Mouse (Mus musculus) urinary bladder, postnatal 10 days (tissue): ENCODE measurements at regions not wholly inside any gene's neighbourhood (a gene's known extent, or its start where the extent isn't known, plus 50 kb on each side); places are given as distances from the start of the nearest gene placed in this dataset.

ENCODE experiments used
- DNase-seq: peaks from one replicate; pipeline ENCODE4 v3.0.0; 2022; ENCODE audit warnings: low spot score

GRCm38 (mm10) chr3:21819030-21819429 is 257.4 kb upstream of the Tbl1xr1 start:
- no peak for DNase-seq

- no peak for DNase-seq
Measured at GRCm38 (mm10) chr3:21820051-21820598, 256.3 kb upstream of the Tbl1xr1 start.

- DNase-seq = no peak
Measured at GRCm38 (mm10) chr3:21822675-21823074, 253.8 kb upstream of the Tbl1xr1 start.

- DNase-seq = no peak
Measured at GRCm38 (mm10) chr3:21823331-21823730, 253.1 kb upstream of the Tbl1xr1 start.

- DNase-seq = no peak
Measured at GRCm38 (mm10) chr3:21824101-21824880, 252.2 kb upstream of the Tbl1xr1 start.

- DNase-seq = no peak
Measured at GRCm38 (mm10) chr3:21824913-21825610, 251.4 kb upstream of the Tbl1xr1 start.

- no peak for DNase-seq
Measured at GRCm38 (mm10) chr3:21827656-21828055, 248.8 kb upstream of the Tbl1xr1 start.

GRCm38 (mm10) chr3:21833111-21833510 is 243.3 kb upstream of the Tbl1xr1 start:
- DNase-seq = no peak

- DNase-seq = no peak
Measured at GRCm38 (mm10) chr3:21835526-21835925, 240.9 kb upstream of the Tbl1xr1 start.

- DNase-seq = no peak
Measured at GRCm38 (mm10) chr3:21837297-21837946, 239.0 kb upstream of the Tbl1xr1 start.

GRCm38 (mm10) chr3:21840751-21841488 is 235.5 kb upstream of the Tbl1xr1 start:
- no peak for DNase-seq

- no peak for DNase-seq
Measured at GRCm38 (mm10) chr3:21841506-21841905, 234.9 kb upstream of the Tbl1xr1 start.

- DNase-seq = no peak
Measured at GRCm38 (mm10) chr3:21842545-21843291, 233.7 kb upstream of the Tbl1xr1 start.

GRCm38 (mm10) chr3:21843292-21843852 is 233.1 kb upstream of the Tbl1xr1 start:
- DNase-seq = no peak

GRCm38 (mm10) chr3:21849831-21850230 is 226.6 kb upstream of the Tbl1xr1 start:
- no peak for DNase-seq

GRCm38 (mm10) chr3:21850977-21851376 is 225.5 kb upstream of the Tbl1xr1 start:
- no peak for DNase-seq

GRCm38 (mm10) chr3:21854340-21854739 is 222.1 kb upstream of the Tbl1xr1 start:
- DNase-seq = no peak

GRCm38 (mm10) chr3:21859436-21859835 is 217.0 kb upstream of the Tbl1xr1 start:
- DNase-seq = no peak

GRCm38 (mm10) chr3:21860915-21861635 is 215.4 kb upstream of the Tbl1xr1 start:
- no peak for DNase-seq

GRCm38 (mm10) chr3:21861636-21861970 is 214.8 kb upstream of the Tbl1xr1 start:
- DNase-seq = no peak
